Mouse (Mus musculus): Measurements from ENCODE around the gene Ldlrad3.

Gene Ldlrad3

DNA sequence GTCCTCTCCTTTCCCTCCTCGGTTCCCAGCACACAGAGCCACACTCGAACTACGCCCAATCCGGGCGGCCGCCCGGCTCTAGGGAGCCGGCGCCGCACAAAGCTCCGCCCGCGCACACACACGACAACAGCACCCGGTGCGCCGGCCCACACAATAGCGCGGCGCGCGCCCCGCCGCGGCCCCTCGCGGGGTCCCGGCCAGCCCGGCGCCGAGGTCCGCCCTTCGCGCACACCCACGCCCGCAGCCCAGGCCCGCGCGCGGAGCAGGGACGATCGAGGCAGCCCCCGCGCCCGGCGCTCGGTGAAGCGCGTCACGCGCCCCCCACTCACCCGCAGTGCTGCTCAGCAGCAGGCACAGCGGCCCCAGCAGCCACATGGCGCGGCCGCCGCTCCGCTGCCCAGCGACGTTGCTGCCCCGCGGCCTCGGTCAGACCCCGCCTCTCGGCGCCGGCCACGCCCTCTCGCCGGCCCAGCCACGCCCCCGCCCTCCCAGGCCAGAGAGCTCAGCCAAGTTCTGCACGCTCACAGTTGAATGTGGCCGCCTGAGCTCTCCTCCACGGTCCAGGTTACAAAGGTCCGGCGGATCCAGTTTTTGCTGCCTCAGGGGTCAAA is at the start of gene Ldlrad3:
TSS of gene Ldlrad3 (minus strand) at position 435 of the 611 bp plus-strand sequence.
- no peak for DNase-seq (ENCODE audit: extremely low read depth, low read depth, low spot score)

DNA sequence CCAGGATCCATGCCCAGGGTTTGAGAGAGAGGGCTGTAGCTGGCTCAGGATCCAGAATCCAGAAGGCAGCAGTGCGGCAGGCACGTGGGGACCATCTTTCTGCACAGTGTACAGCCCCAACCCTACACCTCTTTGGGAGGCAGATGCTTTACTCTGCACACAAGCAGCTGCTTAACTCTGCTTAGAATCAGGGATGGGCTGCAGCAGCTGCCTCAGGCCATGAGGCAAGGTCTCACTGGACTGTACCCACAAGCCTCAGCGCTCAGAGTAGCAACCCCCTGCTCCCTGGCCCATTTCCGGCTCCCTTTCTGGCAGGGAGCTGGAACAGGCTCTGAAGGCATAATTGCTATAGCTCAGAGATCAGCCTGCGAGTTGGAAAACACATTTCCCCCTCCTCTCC is 45.3 kb upstream of the Ldlrad3 start:
- no peak for DNase-seq (ENCODE audit: extremely low read depth, low read depth, low spot score)

DNA sequence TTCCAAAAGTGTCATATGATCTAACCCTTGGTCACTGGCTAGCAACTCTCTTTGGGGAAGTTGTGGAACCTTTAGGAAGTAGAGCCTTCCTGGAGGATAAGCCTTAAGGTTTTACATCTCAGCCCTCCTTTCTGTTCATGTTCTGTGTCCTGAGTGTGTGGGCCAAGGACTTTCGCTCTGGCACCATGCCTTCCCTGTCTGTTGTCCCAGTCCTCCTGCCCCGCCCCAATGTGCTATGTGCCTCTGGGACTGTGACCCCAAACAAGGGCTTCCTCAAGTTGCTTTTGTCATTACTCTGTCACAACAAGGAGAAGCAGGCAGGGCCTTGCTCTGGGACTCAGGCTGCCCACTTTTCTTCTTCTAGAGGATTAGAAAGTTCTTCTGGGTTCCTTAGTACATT is 42.9 kb upstream of the Ldlrad3 start:
- DNase-seq (ENCODE audit: extremely low read depth, low read depth, low spot score): no peak

DNA sequence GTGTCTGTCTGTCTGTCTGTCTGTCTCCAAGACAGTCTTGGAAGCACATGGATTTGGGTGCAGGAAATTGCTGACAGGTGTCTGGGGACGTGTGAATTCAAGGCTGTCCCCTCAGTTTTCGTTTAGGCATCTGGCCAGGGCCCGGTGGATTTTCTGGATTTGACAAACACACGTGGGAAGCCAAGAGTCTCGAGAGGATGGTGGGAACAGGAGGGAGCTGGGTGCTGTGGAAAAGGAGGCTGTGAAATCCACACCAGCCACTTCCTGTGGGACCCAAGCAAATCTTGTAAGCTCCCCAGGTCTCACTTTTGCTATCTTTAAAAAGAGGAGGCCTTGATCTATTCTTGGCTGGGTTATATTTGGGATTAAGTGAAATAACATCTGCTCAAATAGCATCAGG is 42.1 kb upstream of the Ldlrad3 start:
- no peak for DNase-seq (ENCODE audit: extremely low read depth, low read depth, low spot score)

DNA sequence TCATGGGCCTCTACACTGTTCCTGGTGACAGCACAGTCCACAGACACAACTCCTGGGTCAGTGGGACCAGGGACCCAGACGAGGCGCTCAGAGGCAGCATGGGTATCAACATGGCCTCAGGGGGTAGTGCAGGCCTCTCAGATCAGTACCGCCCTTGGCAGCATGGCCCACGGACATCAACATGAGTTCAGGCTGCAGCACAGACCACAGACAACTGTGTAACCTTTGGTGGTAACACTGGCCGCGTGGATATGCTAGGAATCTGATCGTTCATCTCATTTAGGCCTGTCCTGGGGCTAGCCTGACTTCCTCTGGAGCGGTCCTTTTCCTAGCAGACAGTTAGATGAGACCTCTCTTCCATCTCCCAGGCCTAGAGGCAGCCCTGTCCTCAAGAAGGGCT is 41.7 kb upstream of the Ldlrad3 start:
- no peak for DNase-seq (ENCODE audit: extremely low read depth, low read depth, low spot score)

DNA sequence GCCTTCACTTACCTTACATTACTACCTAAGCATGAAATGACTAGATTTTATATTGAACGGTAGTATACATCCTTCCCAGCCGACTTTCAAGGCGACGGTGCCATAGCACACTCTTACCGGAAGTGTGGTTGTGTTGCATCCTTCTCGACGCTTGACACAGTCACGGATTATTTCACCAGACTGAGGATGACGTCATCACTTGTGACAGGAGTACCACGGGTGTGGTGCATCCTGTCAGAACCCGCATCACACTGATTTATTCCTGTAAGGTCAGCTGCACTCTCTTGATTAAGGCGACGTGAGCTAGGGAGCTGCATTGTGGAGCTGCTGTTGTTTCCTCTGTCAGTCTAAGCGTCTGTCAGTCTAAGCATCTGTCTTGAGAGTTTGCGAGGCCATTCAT is 40.1 kb upstream of the Ldlrad3 start:
- no peak for DNase-seq (ENCODE audit: extremely low read depth, low read depth, low spot score)

DNA sequence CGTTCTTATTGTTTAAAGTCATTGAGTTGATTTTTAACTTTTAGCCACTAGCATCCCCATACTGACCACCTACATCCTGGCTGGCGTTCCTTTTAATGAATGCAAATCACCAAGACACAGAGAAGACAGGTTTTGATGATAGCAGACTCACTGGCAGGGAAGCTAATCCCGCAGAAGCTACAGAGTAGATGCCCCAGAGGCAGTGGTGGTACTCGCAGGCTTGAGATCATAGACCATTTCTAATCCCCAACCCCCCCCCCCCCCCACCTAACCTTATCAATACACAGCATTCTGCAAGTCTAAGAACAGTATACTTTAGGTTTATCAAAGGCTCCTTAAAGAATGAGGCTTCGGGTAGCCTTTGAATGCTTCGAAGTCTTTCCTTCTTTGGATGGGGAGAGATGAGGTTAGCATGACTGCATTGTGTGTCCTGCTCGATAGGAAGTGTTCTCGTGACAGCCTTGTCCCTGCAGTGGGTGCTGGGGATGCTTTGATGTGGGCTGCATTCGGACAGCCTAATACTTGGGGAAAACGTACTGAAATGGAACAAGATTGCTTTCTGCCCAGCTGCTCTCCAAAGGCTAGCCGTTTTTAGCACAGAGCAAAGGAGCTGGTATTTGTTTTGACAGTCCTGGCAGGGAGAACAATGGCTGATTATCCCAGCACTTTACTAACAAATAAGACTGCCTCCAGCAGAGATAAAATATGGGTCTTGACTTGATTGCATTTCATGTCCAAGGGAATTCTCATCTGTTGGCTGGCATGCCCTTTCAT is 37.4 kb upstream of the Ldlrad3 start:
- no peak for DNase-seq (ENCODE audit: extremely low read depth, low read depth, low spot score)

DNA sequence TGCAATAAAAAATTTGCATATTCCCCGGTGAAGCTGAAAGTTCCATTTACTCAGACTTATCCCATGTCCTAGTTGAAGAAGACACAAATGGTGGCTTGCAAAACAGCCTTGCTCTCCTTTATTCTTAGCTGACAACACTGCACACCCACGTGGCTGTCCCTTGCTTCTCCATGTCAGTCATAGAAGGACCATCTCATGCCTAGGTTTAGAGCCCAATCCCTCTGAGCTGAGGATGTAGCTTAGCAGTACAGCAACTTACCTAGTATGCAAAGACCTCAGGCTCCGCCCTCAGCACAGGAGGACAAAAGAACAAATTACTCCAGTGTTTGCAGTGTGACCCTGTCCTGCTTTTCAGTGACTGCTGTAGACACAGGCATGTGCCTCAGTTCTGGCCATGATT is 36.6 kb upstream of the Ldlrad3 start:
- DNase-seq (ENCODE audit: extremely low read depth, low read depth, low spot score): no peak

DNA sequence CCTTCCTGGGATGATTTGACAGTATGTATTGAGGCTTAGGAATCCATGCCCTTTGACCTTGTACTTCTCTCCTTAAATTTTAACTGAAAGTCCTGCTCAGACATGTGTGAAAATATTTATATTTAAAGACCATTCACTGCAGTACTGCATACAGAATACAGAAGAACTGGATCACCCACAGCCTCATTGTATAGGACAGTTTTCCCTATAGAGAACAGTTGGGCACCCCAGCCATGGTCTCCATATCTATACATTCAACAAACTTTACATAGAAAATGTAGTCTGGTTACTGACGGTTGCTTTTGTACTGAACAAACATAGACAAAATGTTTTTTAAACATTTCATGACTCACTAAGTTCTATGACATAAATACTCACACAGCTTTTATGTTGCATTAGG is 30.6 kb upstream of the Ldlrad3 start:
- no peak for DNase-seq (ENCODE audit: extremely low read depth, low read depth, low spot score)

DNA sequence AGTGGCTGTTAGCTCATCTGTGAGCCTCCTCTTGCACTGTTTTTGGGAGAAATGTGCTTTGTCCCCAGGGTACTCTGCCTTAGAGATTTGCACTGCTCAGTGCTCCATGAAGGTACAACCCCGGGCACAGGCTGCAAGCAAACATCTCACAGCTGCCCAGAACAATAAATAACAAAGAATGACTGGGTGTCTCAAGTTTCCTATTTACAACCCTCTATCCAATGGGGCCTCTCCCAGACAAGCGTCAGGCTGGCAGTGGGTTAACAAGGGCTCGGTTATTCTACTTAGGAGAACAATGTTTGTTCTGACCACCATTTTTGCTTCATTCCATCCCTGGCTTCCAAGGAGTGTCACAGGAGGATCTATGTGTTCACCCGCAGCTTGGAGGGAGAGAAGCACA is 25.9 kb upstream of the Ldlrad3 start:
- DNase-seq (ENCODE audit: extremely low read depth, low read depth, low spot score): no peak

DNA sequence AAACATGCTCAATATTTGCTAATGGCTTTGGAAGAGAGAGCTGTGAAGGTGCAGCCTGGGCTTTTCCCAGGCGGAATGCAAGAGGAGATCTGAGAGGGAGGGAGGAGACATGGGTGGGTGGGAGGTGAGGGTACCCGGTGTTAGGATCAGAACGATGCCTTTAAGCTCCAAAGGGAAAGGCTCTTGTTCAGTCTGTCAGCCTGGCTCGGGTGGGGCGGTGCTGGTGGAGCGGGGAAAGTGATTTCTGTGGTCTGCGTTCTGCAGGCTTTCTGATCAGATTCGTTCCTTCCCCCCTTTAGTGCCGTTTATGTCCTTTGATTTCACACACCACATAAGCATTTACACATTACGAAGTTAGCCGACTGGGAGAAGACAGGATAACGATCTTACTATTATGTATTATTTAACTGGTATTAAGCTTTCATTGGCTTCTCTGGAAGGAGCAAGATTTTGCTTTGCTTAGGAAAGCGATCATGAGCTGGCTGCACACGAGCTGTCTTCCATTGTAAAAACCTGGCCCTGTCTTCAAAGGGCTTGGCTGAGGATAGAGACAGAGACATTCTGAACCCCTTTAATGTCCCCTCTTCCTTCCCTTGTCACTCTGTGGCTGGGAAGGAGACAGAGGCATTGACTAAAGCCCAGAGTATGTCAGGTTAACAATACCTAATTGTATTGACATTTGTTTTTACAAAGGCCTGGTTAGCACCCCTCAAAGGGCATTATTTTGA is 19.7 kb upstream of the Ldlrad3 start:
- no peak for DNase-seq (ENCODE audit: extremely low read depth, low read depth, low spot score)

DNA sequence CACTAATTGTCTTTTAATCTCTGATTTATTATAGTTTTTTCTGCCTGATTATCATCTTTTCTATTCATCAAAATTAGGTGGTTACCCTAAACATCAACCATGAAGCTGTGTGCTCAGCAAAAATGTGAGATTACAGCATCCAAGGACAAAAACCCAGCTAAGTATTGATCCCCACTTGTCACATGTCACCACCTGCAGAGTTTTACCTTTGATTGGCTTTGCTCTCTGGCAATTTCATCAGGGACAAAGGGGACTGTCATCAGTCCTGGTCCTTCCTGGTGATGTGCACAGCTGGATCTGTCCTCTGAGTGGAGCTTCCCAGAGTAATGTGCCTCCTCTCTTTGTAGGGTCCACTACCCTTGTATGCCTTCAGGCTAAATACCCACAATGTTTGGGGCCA is 17.3 kb upstream of the Ldlrad3 start:
- DNase-seq (ENCODE audit: extremely low read depth, low read depth, low spot score): no peak

DNA sequence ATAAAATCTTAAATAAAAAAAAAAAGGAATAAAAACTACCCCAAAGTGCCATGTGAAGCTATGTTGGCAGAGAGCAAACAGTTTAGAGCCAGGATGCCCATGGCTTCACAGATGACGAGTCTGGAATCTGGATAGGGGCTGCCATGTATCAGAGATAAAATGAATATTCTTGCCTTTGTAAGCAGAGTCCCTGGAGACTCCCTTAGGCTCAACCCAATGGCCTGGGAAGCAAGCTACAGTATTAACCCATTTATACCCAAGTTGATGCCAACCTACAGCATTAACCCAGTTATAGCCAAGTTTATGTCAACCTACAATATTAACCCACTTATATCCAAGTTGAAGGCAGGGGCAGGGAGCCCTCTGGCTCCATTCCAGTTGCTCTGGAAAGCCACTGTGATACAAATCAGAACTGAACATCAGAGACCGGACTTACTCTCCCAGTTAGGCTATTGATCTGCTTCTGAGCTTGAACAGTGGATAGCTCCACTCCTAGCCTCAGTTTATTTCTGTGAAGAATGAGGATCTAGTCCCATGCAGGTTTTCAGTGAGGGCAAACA is 16.1 kb upstream of the Ldlrad3 start:
- no peak for DNase-seq (ENCODE audit: extremely low read depth, low read depth, low spot score)

DNA sequence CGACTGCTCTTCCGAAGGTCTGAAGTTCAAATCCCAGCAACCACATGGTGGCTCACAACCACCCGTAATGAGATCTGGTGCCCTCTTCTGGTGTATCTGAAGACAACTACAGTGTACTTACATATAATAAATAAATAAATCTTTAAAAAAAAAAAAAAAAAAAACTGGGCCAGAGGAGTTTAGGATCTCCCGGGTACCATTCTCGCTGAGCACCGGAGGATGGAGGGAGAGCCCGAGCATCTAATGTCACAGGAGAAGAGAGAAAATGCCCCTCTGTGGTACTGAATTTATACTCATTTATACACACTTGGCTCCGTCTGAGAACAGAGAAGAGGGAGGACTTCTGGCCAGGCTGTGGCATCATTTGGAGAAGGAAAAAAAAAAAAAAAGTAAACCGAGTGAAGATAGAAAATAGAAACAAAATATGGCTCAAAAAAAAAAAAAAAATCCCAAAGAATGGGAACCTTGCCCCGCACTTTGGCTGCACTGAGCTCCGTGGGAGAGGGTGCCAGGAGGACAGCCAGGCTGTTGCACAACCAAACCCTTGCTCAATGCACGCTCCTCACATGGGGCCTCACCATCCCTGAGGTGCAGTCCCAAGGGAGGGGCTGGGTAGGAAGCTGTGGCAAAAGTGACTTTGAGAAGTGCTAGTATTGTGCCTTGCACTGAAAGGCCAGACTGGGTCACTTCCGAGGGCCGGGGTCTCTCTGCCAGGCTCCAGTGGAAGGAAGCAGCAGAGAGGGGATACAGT is 15.2 kb upstream of the Ldlrad3 start:
- DNase-seq (ENCODE audit: extremely low read depth, low read depth, low spot score): no peak

DNA sequence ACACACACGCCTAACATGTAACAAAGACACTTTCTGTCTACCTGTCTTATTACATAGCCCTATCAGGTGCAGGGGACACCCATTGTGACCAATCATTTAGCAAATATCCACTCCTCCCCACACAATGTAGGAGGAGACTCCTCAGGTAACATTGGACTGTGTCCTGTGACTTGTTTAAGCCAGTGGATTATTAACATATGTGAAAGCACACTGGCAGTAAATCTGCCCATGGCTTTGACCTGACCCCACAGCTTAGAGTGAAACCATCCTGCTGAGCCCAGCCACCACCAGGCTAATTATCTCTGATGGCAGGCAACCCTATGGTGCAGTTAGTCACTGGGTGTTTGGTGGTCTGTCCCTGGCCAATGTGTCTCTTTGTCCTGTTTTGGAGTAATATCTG is 11.1 kb upstream of the Ldlrad3 start:
- DNase-seq (ENCODE audit: extremely low read depth, low read depth, low spot score): no peak

DNA sequence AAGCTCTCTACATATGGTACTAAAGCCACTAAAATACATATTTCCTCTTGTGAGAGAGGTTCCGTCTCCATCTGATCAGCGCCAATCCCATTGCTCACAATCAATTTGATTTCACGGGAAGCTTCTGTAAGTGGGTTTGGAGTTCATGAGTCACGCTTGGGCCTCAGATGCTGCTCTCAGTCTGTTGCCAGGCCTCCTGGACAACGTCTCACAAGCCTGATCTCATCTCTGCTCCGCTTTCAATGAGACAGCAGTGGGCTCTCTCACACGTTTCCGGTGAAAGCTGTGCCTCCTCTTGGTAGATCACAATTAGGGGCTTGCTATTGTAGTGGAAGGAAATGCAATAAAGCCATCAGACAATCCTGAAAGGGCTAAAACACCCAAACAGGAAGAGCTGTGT is 10.5 kb upstream of the Ldlrad3 start:
- DNase-seq (ENCODE audit: extremely low read depth, low read depth, low spot score): no peak

DNA sequence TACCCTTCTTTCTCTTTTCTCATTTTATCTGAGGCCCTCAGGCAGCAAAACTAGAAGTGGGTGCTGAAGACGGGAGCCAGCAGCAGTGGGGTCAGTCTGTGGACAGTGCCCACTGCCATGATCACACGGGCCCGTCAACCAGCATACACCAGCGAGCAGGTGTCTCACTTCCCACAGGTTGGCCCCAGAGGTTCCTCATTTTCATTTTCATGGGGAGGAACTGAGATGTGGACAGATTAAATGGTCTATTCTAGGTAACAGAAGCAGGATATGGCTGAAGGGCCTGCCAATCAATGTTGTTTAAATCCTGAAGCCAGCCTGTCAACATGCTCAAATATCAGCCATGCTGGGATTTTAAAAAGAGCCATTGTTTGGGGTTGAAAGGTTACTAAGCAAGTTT is 9.3 kb upstream of the Ldlrad3 start:
- DNase-seq (ENCODE audit: extremely low read depth, low read depth, low spot score): no peak

DNA sequence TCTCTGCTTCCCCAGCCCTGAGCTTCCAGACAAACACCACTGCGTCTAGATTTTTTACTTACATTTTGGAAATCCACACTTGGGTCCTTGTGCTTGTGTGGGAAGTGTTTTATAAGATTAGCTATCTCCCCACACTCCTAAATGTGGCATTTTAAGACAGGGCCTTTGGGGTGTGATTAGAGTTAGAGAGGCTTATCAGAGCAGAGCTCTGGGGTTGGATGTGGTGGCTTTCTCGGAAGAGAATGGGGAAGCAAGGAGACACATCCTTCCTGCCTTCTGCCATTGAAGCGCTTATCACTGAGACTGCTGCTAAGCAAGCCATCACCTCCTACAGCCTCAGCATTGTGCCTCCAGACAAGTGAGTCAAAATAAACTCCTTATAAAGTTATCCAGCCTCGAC is 8.1 kb upstream of the Ldlrad3 start:
- no peak for DNase-seq (ENCODE audit: extremely low read depth, low read depth, low spot score)

DNA sequence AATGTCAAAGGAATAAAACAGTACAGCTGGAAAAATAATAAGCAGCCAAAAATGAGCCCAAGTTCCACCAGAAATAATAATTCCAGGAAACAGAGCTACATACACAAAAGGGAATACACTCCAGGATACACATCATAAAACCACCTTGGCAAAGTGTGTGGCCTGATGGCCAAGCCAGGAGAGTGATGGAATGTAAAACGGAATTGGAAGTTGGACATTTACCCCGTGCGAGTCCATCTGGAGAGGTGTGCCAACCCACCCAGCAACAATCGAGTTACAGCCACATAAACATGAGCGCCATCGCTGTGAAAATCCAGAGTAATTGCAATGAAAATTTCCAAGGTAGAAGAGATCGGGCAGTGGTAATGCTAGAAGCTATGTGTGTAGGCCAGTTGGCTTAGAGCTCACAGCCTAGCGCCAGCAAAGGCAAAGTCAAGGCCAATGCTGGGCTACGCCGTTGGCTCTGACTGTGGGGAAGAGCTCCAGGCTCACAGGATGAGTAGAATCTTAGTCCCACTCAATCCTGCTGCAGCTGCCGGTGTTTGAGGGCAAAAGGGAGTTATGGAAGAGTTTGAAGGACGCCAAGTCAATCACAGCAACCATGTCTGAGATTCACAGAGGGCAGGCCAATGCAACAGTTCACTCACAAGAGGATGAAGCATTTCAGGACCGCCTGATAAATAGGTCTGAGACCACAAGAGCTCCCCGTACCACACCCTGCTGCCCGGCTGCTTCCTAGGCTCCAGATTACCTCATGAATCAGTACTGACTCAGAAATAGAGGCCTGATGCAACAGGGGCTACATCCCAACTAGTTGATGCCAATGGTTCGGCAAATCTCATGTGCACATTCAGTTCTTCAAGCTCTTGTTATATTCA is 7.0 kb upstream of the Ldlrad3 start:
- no peak for DNase-seq (ENCODE audit: extremely low read depth, low read depth, low spot score)

DNA sequence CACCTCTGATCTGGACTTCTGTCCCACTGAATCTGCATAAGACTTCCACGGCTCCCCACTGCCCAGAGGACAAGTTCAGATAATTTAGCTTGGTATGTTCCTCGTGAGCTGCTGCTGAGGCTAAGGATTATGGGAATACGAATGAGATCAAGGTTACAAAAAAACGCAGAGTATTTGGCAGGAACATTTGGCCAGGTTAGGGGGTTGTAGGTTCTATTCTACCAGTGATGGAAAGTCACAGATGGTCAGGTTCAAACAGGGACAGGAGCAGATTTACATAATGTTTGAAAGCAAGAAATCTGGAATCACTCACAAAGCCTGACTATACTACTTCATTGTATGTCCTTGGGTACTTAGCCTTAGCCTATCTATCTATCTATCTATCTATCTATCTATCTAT is 5.6 kb upstream of the Ldlrad3 start:
- no peak for DNase-seq (ENCODE audit: extremely low read depth, low read depth, low spot score)

All from fat pad, adult 2 months (tissue).